Mouse (Mus musculus) liver, embryonic 14.5 days (tissue): Measurements from ENCODE around the gene Dnmt3c. TPM values are rescaled to one million over a fixed set of nuclear protein-coding genes. Genes with fewer than 3 reads are reported as not detected.
"Not testable (repeated sequence)": the region's sequence is repeated elsewhere in the genome, so short reads cannot be mapped to it uniquely, and the experiment has no call there.

Experiments
- ATAC-seq: fragments of 200-750 bp; cut with Nextera tagmentation; 2 replicates; pipeline ENCODE4 v1.8.0; 2017; ENCODE audit warnings: moderate number of reproducible peaks, mild to moderate bottlenecking, moderate library complexity; ENCODE audit not compliant: insufficient read depth
- DNase-seq, 3 experiments: peaks; one replicate each; pipeline ENCODE4 v3.0.0-alpha.2; 2012 to 2013; ENCODE audit warnings: low read depth in 3 of 3, low spot score in 3 of 3
- H3K27ac ChIP-seq: fragments of 300-500 bp; sonication (generic); 2 replicates; pipeline ENCODE4 v1.5.1; 2014; ENCODE audit warnings: moderate library complexity, mild to moderate bottlenecking, control low read depth, inconsistent platforms
- H3K27me3 ChIP-seq: fragments of 300-500 bp; sonication (generic); 2 replicates; pipeline ENCODE4 v1.6.1; 2014; ENCODE audit warnings: mild to moderate bottlenecking, low read length, moderate library complexity; ENCODE audit not compliant: control insufficient read depth, insufficient read depth
- H3K36me3 ChIP-seq: fragments of 300-500 bp; sonication (generic); replicated peaks from 2 replicates; pipeline ENCODE4 v1.6.1; 2014; ENCODE audit warnings: low read depth; ENCODE audit not compliant: control insufficient read depth, insufficient read depth
- H3K4me1 ChIP-seq, 2 experiments: fragments of 200-500 bp in 1 of 2; fragments of 300-500 bp in 1 of 2; sonication (generic) in 1 of 2; replicated peaks; 2 replicates each; pipeline ENCODE4 v1.6.1; 2012 to 2014; ENCODE audit warnings: antibody characterized with exemption in 1 of 2, inconsistent platforms in 1 of 2, low read length in 1 of 2; ENCODE audit not compliant: control insufficient read depth in 2 of 2, insufficient read depth in 2 of 2
- H3K4me2 ChIP-seq: fragments of 300-500 bp; sonication (generic); 2 replicates; pipeline ENCODE4 v1.6.1; 2014; ENCODE audit warnings: low read depth, mild to moderate bottlenecking, control low read depth, moderate library complexity
- H3K4me3 ChIP-seq, 2 experiments: fragments of 200-500 bp in 1 of 2; fragments of 300-500 bp in 1 of 2; sonication (generic) in 1 of 2; 2 replicates each; pipeline ENCODE4 v1.5.1; 2012 to 2014; ENCODE audit warnings: low read depth in 2 of 2, low read length in 2 of 2, mild to moderate bottlenecking in 2 of 2, control low read depth in 1 of 2, inconsistent platforms in 1 of 2, moderate library complexity in 1 of 2; ENCODE audit not compliant: insufficient read depth in 1 of 2
- H3K9ac ChIP-seq: fragments of 300-500 bp; sonication (generic); replicated peaks from 2 replicates; pipeline ENCODE4 v1.6.1; 2014; ENCODE audit warnings: mild to moderate bottlenecking, control low read depth, moderate library complexity
- H3K9me3 ChIP-seq: fragments of 300-500 bp; sonication (generic); 2 replicates; pipeline ENCODE4 v1.6.1; 2016; ENCODE audit warnings: low read length, mixed read lengths; ENCODE audit not compliant: control insufficient read depth
- CTCF ChIP-seq: IDR thresholded peaks from 2 replicates; pipeline ENCODE4 v1.5.1; 2016; ENCODE audit warnings: antibody characterized with exemption, low read depth, control low read depth
- EP300 ChIP-seq: IDR thresholded peaks from 2 replicates; pipeline ENCODE4 v1.6.1; 2016; ENCODE audit warnings: antibody characterized with exemption, low read depth
- WGBS: fragments of 180-500 bp; shearing (Covaris S2); extraction: QIAGEN DNeasy Blood & Tissue Kit; methylation state at CpG from one replicate; pipeline ENCODE4 v1.1.7; 2014; ENCODE audit not compliant: insufficient replicate concordance; 5-methylcytosine and 5-hydroxymethylcytosine counted together
- polyA plus RNA-seq, 2 experiments: library from polyadenylated mRNA; depleted of rRNA in 1 of 2; stranded (reverse) in 1 of 2; unstranded in 1 of 2; fragments of >200 nt; fragmentation: Nextera tagmentation in 1 of 2; extraction: Ambion mirVana in 1 of 2; gene quantifications; 2 replicates each; pipeline versions ENCODE4 v1.2.1 to v1.2.3; 2012 to 2014

Dnmt3c gene
- polyA plus RNA-seq (2012; rRNA removed) = 0.23 and 0.41 TPM in 2 replicates
- 0.45 and 0.50 TPM in 2 replicates for polyA plus RNA-seq (2014; fragmentation: Nextera tagmentation; extraction: Ambion mirVana)

GRCm38 (mm10) chr2:153696352-153696751, at the start of gene Dnmt3c:
TSS of gene Dnmt3c (plus strand) at chr2:153696652.
- DNase-seq = no peak
- no peak for TF ChIP-seq CTCF
- TF ChIP-seq EP300 = no peak
- Histone ChIP-seq H3K9me3 (no peaks in the 10 kb centered on the region), H3K27ac (no peak within 1 kb of the TSS), H3K9ac (no peak within 1 kb of the TSS), H3K36me3 (no peaks in the 10 kb centered on the region), H3K27me3 (no peaks in the 10 kb centered on the region), H3K4me1 (no peaks in the 10 kb centered on the region), H3K4me3 (no peak within 1 kb of the TSS), H3K4me2 (no peak within 1 kb of the TSS)
- ATAC-seq = no peak

GRCm38 (mm10) chr2:153648773-153649297, 47.6 kb upstream of the Dnmt3c start:
- H3K9ac ChIP-seq = no peak overlapping the region; the same call in 1 of the 2 replicates
- TF ChIP-seq EP300 = no peak
- TF ChIP-seq CTCF = no peak
- peaks cover 3 to 5% of the 10 kb centered on the region in 2 experiments; a peak in 2 of 4 replicates for H3K4me1 ChIP-seq
- DNase-seq (no peak), ATAC-seq (peak; percentile 16; the same call in 1 of the 2 replicates)
- peak overlapping the region; percentile 41 to 66 for H3K4me3 ChIP-seq
- H3K36me3 ChIP-seq = no peaks in the 10 kb centered on the region
- no peak overlapping the region for H3K27ac ChIP-seq
- no peaks in the 10 kb centered on the region; the same call in 1 of the 2 replicates for H3K27me3 ChIP-seq
- H3K9me3 ChIP-seq = no peaks in the 10 kb centered on the region
- 20% methylated on average over 14 of the region's 14 CpGs for WGBS
- H3K4me2 ChIP-seq = peak overlapping the region; percentile 72

- peak in 1 of 3 experiments; percentile 3 for DNase-seq
Measured at GRCm38 (mm10) chr2:153649298-153650013, 47.0 kb upstream of the Dnmt3c start, which contains the start of gene Dnmt3b. TSS of gene Dnmt3b (plus strand) at chr2:153649450.

GRCm38 (mm10) chr2:153650014-153650687, 46.3 kb upstream of the Dnmt3c start:
- H3K4me3 ChIP-seq = peak overlapping the region; percentile 65 to 66
- H3K36me3 ChIP-seq = no peaks in the 10 kb centered on the region
- no peak overlapping the region for H3K27ac ChIP-seq
- no peaks in the 10 kb centered on the region; the same call in 1 of the 2 replicates for H3K27me3 ChIP-seq
- TF ChIP-seq CTCF (no peak), EP300 (no peak)
- DNase-seq (no peak), ATAC-seq (0 out of 2 replicates have a peak, but pooled peaks have one; percentile 7)
- peak overlapping the region; percentile 72 for H3K4me2 ChIP-seq
- WGBS = 3% methylated on average over 28 of the region's 28 CpGs
- no peaks in the 10 kb centered on the region for H3K9me3 ChIP-seq
- H3K9ac ChIP-seq = peak overlapping the region; percentile 57
- H3K4me1 ChIP-seq = peaks cover 3 to 5% of the 10 kb centered on the region in 2 experiments; a peak in 2 of 4 replicates

More at GRCm38 (mm10) chr2:153649298-153650013, 47.0 kb upstream of the Dnmt3c start, which contains the start of gene Dnmt3b:
- no peak within 1 kb of the TSS for H3K27ac ChIP-seq
- H3K27me3 ChIP-seq = no peaks in the 10 kb centered on the region; the same call in 1 of the 2 replicates
- H3K4me2 ChIP-seq = peak within 1 kb of the TSS; percentile 72
- ATAC-seq = peak; percentile 75
- H3K9ac ChIP-seq = peak within 1 kb of the TSS; percentile 57
- no peak for TF ChIP-seq CTCF
- no peak for TF ChIP-seq EP300
- peak within 1 kb of the TSS; percentile 65 to 66 for H3K4me3 ChIP-seq
- H3K4me1 ChIP-seq = peaks cover 3 to 5% of the 10 kb centered on the region in 2 experiments; a peak in 2 of 4 replicates
- WGBS = under 1% methylated on average over 70 of the region's 93 CpGs
- no peaks in the 10 kb centered on the region for H3K36me3 ChIP-seq
- no peaks in the 10 kb centered on the region for H3K9me3 ChIP-seq

GRCm38 (mm10) chr2:153651681-153652080, 44.8 kb upstream of the Dnmt3c start:
- no peak overlapping the region for H3K4me2 ChIP-seq
- no peak overlapping the region for H3K9ac ChIP-seq
- DNase-seq = no peak
- no peaks in the 10 kb centered on the region for H3K9me3 ChIP-seq
- no peaks in the 10 kb centered on the region; the same call in 1 of the 2 replicates for H3K27me3 ChIP-seq
- no peak for ATAC-seq
- H3K36me3 ChIP-seq = no peaks in the 10 kb centered on the region
- H3K4me1 ChIP-seq = peaks cover 3 to 5% of the 10 kb centered on the region in 2 experiments; a peak in 2 of 4 replicates
- no peak overlapping the region for H3K27ac ChIP-seq
- TF ChIP-seq EP300 (no peak), CTCF (no peak)
- no peak overlapping the region for H3K4me3 ChIP-seq
- WGBS = 44% methylated on average over 3 of the region's 3 CpGs

- H3K27me3 ChIP-seq, H3K4me1 ChIP-seq, H3K27ac ChIP-seq, H3K36me3 ChIP-seq, H3K4me3 ChIP-seq, H3K9me3 ChIP-seq, H3K9ac ChIP-seq, ATAC-seq, H3K4me2 ChIP-seq, DNase-seq: not testable (repeated sequence)
- WGBS = 68% methylated on average over 6 of the region's 8 CpGs
Measured at GRCm38 (mm10) chr2:153657659-153658058, 38.8 kb upstream of the Dnmt3c start.
